Mouse (Mus musculus) brain, adult 2 months (tissue): ENCODE data around the gene Tspyl3.
"Not testable (repeated sequence)": the region's sequence is repeated elsewhere in the genome, so short reads cannot be mapped to it uniquely, and the experiment has no call there.

Experiments used
- DNase-seq: peaks from one replicate; pipeline ENCODE4 v3.0.0; 2011; ENCODE audit warnings: low read depth, low spot score

Tspyl3 gene

GRCm38 (mm10) chr2:153224946-153225594, at the start of gene Tspyl3:
TSS of gene Tspyl3 (minus strand) at chr2:153225441.
- peak; percentile 72 for DNase-seq

- no peak for DNase-seq
Measured at GRCm38 (mm10) chr2:153274919-153275247, 49.6 kb upstream of the Tspyl3 start.

GRCm38 (mm10) chr2:153274200-153274918, 49.1 kb upstream of the Tspyl3 start:
- not testable (repeated sequence) for DNase-seq

GRCm38 (mm10) chr2:153270231-153270915, 45.1 kb upstream of the Tspyl3 start:
- DNase-seq, result not testable (repeated sequence)

GRCm38 (mm10) chr2:153267331-153267730, 42.1 kb upstream of the Tspyl3 start:
- no peak for DNase-seq

- DNase-seq, result no peak
Measured at GRCm38 (mm10) chr2:153263053-153263452, 37.8 kb upstream of the Tspyl3 start.

- DNase-seq, result no peak
Measured at GRCm38 (mm10) chr2:153259864-153260674, 34.8 kb upstream of the Tspyl3 start.

- DNase-seq, result no peak
Measured at GRCm38 (mm10) chr2:153259030-153259863, 34.0 kb upstream of the Tspyl3 start.

GRCm38 (mm10) chr2:153256604-153257003, 31.4 kb upstream of the Tspyl3 start:
- DNase-seq, result no peak

- no peak for DNase-seq
Measured at GRCm38 (mm10) chr2:153249751-153250150, 24.5 kb upstream of the Tspyl3 start.

- DNase-seq, result no peak
Measured at GRCm38 (mm10) chr2:153242156-153242555, 16.9 kb upstream of the Tspyl3 start.

GRCm38 (mm10) chr2:153241250-153242014, 16.2 kb upstream of the Tspyl3 start, which contains the start of the genes Plagl2 and Pofut1:
TSS of gene Plagl2 (minus strand) at chr2:153241426.
TSS of gene Pofut1 (plus strand) at chr2:153241533.
- peak; percentile 95 for DNase-seq

- DNase-seq, result no peak
Measured at GRCm38 (mm10) chr2:153240701-153241235, 15.5 kb upstream of the Tspyl3 start.

GRCm38 (mm10) chr2:153239860-153240480, 14.7 kb upstream of the Tspyl3 start:
- DNase-seq, result no peak

GRCm38 (mm10) chr2:153239021-153239859, 14.0 kb upstream of the Tspyl3 start:
- no peak for DNase-seq

GRCm38 (mm10) chr2:153238406-153238805, 13.2 kb upstream of the Tspyl3 start:
- no peak for DNase-seq

- no peak for DNase-seq
Measured at GRCm38 (mm10) chr2:153237891-153238290, 12.7 kb upstream of the Tspyl3 start.

GRCm38 (mm10) chr2:153237193-153237592, 12.0 kb upstream of the Tspyl3 start:
- no peak for DNase-seq
